Mouse (Mus musculus) left cerebral cortex, postnatal 10 days (tissue): Measurements from ENCODE around the gene Ccr4. TPM values are rescaled to one million over a fixed set of nuclear protein-coding genes. Genes with fewer than 3 reads are reported as not detected.

ENCODE experiments used
- DNase-seq, 2 experiments: peaks; one replicate each; pipeline ENCODE4 v3.0.0; 2021 to 2022; ENCODE audit warnings: low spot score in 2 of 2, mixed read lengths in 1 of 2; ENCODE audit errors: extremely low spot score in 1 of 2
- intact Hi-C: fragments of 180-260 bp; cut with DNase I; formaldehyde crosslinking; loops from one replicate; pipeline ENCODE4 v1.15.1; 2025
- total RNA-seq, 2 experiments: library from RNA; stranded (reverse); gene quantifications; 2 replicates each; pipeline ENCODE4 v1.2.3; 2021

The Ccr4 gene
- total RNA-seq, 2 experiments from 2014 or later = not detected

- DNase-seq = no peak
- intact Hi-C loops = no loop called here
Observed at GRCm38 (mm10) chr9:114440548-114440947, 64.2 kb downstream of the Ccr4 start.

Other genes starting within 250 kb of the Ccr4 start
- gene Bcl2a1c, start 174.8 kb downstream of the Ccr4 start, total RNA-seq = not detected
- 10 to 100 TPM in 1 of 2 experiments, 1 to 10 TPM in 1; 8.7 to 10.4 TPM for gene Crtap, start 114.2 kb downstream of the Ccr4 start, total RNA-seq
- 10 to 100 TPM; 32.2 to 34.3 TPM for gene Glb1, start 103.8 kb downstream of the Ccr4 start, total RNA-seq
- gene Tmppe, start 103.8 kb downstream of the Ccr4 start, total RNA-seq = 1 to 10 TPM; 9.4 to 10.0 TPM
- gene C130032M10Rik, start 10.8 kb upstream of the Ccr4 start, total RNA-seq = not detected
- under 1 TPM; 0.26 TPM for gene Trim71, start 59.5 kb upstream of the Ccr4 start, total RNA-seq
- 10 to 100 TPM; 50.8 to 52.2 TPM for gene Cnot10, start 135.3 kb upstream of the Ccr4 start, total RNA-seq
- 100 to 1,000 TPM; 110 to 118 TPM for gene Dync1li1, start 183.9 kb upstream of the Ccr4 start, total RNA-seq
- 10 to 100 TPM; 24.5 to 25.5 TPM for gene Cmtm6, start 226.2 kb upstream of the Ccr4 start, total RNA-seq